Mouse (Mus musculus) myocyte (in vitro differentiated cells): ENCODE results near the gene Ddx39.

ENCODE experiments used
- MYOD1 ChIP-seq, 3 experiments: IDR thresholded peaks; one replicate each; pipeline ENCODE4 v1.6.1; 2011; ENCODE audit warnings: control low read depth in 2 of 3, low read depth in 2 of 3, mild to moderate bottlenecking in 2 of 3, moderate library complexity in 1 of 3; ENCODE audit not compliant: insufficient read length in 2 of 3, control insufficient read depth in 1 of 3
- POLR2A ChIP-seq: IDR thresholded peaks from one replicate; pipeline ENCODE4 v1.6.1; 2011; ENCODE audit warnings: low read depth, mild to moderate bottlenecking, control low read depth, moderate library complexity; ENCODE audit not compliant: insufficient read length

GRCm38 (mm10) chr8:83684517-83684916, 30.5 kb upstream of the Ddx39 start:
- TF ChIP-seq MYOD1 (IDR thresholded peaks at IDR 0.05; ENCODE audit: control insufficient read depth in 1 of 3, insufficient read length in 2 of 3, low read depth in 2 of 3) (no peak), POLR2A (no peak)
